Mouse (Mus musculus) liver, postnatal 0 days (tissue): ENCODE data around the gene Rarres1.

ENCODE experiments used
- CTCF ChIP-seq: sonication (generic); IDR thresholded peaks from 2 replicates; pipeline ENCODE4 v1.5.1; 2016; ENCODE audit warnings: antibody characterized with exemption, low read depth
- EP300 ChIP-seq: IDR thresholded peaks from 2 replicates; pipeline ENCODE4 v1.6.1; 2016; ENCODE audit warnings: antibody characterized with exemption, low read depth, mild to moderate bottlenecking

DNA sequence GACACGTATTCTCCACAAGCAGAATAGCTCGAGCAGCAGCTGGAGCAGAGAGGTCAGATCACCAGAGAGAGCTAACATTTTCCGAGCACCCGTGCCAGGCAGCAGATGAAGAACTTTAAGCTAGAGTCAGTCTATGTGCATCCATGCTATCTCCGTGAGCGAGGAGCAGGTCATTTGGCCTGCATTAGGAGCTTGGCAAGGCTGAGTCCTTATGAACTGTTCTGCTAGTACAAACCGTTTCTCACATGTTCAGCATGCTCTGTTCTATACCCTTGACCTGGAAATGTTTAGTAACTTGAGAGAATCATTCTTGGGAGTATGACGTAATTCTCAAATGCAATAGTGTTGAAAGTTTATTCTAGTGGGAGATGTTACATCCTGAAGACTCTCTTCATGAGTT is 28.3 kb upstream of the Rarres1 start:
- no peak for TF ChIP-seq CTCF
- TF ChIP-seq EP300: no peak
